Mouse (Mus musculus): ENCODE results near the gene Usp28. TPM values are rescaled to one million over a fixed set of nuclear protein-coding genes. Genes with fewer than 3 reads are reported as not detected.

The Usp28 gene
- 2.6 and 4.2 TPM in 2 replicates for polyA plus RNA-seq (2012; rRNA removed)

DNA sequence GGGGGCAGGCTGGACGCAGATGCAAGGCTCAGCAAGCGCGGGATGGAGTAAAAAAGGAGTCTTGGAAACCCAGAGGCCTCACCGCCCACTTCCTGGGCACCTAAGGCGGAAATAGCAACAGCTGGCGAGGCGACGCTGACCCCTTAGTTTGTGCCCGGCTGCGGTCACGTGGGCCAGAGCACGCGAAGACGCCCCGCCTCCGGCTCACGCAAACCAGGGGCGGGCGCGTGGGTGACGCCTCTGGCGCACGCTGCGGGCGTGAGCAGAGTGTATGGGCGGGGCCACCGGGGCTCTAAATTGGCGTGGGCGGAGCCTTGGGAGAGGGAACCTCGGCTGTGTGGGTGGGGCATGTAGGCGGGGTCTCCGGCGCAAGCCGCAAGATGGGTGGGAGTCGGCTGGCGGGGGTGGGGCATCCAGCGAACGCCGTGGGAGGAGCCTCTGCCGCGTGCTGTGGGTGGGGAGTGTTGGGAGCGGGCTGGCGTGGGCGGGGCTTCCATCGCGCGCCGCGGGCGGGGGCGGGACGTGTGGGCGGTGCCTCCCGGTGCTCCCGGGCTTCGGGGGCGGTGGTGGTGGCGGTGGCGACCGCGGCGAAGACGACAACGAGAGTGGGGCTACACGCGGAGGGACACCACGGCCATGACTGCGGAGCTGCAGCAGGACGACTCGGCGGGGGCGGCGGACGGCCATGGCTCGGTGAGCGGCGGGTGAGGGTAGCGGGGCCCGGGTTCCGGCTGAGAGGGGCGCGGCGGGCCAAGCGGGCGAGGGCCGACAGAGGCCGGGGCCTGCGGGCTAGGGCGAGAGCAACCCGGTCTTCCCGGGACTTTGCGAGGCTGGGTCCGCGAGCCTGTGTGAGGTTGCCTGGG, at the start of gene Usp28:
Usp28 (plus strand) TSS at position 531 of the 863 bp plus-strand sequence.

DNA sequence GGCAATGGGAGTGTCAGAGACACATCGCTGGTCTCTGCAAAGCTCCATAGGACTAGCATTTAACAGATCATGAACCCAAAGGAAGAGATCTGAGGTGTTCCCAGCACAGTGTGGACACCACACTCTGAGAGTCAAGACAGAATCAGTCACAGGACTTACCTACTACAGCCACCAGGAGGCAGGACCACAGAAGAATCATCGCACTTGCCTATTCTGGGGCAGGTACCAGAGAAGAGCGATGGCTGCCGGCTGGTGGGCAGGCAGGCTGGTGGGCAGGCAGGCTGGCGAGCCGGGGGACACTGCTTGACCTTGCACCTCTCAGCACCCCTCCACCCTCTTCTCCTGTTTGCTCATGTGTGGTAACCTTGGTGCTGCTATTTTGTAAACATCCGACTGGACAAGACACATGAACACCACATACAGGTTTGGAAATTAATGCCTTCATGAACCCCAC, 20.6 kb upstream of the Usp28 start, which contains the start of gene Htr3b:
Htr3b (minus strand) TSS at position 404 of the 454 bp plus-strand sequence.

DNA sequence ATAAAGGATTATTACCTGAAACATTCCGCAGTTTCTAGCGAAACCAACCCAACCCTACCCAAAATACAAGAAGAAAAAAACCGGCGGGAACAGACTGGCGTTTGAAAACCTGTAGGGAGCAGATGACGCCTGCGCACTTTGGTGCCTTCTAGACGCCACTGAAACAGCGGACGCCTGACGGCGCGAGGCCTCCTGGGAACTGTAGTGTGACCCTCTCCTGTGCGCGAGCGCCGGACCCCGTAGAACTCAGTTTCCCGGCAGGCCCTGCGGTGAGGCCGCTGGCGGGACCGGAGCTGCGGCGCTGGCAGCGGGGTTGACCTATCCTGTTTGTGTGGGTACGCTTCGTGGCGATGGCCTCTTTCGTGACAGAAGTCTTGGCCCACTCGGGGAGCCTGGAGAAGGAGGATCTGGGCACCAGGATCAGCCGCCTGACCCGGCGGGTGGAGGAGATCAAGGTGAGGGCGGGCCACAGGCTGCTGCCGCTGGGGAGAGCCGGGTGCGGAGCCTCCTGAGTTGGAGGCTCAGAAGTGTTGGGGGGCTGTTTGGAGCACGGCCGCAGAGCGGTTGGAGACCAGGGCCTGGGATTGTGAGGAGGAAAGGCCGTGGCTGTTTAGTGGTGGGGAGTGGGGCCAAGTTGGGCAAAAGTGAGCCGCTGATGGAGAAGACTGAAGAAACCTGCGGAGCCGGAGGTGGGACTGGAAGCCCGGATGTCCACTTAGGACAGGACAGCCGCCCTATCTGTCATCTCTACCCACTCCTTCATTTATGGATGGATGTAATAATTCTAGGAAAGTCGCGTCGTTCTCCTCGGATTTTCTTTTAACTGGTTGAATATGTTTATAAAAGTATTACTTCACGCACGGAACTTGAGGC, 70.4 kb downstream of the Usp28 start, which contains the start of gene Zw10:
Zw10 (plus strand) TSS at position 281 of the 873 bp plus-strand sequence.

DNA sequence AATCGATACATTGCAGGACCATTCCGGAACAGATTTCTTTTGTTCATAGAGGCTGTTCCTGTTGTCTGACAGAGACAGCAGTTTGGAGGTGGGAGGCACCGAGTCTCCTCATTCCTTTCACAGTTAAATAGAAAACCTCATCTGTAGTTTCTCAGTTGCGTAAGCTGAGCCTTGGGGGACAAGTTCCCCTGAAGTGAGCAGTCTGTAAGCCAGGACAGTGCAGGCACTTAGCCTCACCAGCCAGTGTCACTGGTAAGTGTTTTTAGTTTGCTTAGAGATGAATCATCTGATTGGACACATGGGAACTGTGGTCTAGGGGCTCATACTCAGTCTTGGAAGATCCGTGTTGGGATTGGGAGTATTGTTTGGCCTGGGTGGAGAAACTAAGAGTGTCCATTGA, 95.9 kb downstream of the Usp28 start, which contains the start of gene Tmprss5:
Tmprss5 (plus strand) TSS at position 154 of the 400 bp plus-strand sequence.

Other genes starting within 250 kb of the Usp28 start
- gene Zbtb16, start 149.2 kb upstream of the Usp28 start, polyA plus RNA-seq (2012; rRNA removed): 0.27 and 0.32 TPM in 2 replicates
- 0.01 TPM in 1 of 2 replicates, not detected in the other for gene Htr3a, start 74.3 kb upstream of the Usp28 start, polyA plus RNA-seq (2012; rRNA removed)
- gene Htr3b, start 20.4 kb upstream of the Usp28 start, polyA plus RNA-seq (2012; rRNA removed): not detected in 2 replicates
- 17.3 and 20.4 TPM in 2 replicates for gene Zw10, start 70.2 kb downstream of the Usp28 start, polyA plus RNA-seq (2012; rRNA removed)
- 0.01 and 0.02 TPM in 2 replicates for gene Tmprss5, start 95.9 kb downstream of the Usp28 start, polyA plus RNA-seq (2012; rRNA removed)

All from liver, embryonic 14 days (tissue).